Mouse (Mus musculus) kidney, postnatal 10 days (tissue): ENCODE results near the gene Arfgef2.

Experiments
- DNase-seq: peaks from one replicate; pipeline ENCODE4 v3.0.0; 2021; ENCODE audit warnings: mixed read lengths

Arfgef2 gene

GRCm38 (mm10) chr2:166805250-166806172 is at the start of gene Arfgef2:
Gene Arfgef2, plus strand, starts transcription at chr2:166805588.
- DNase-seq: peak; percentile 95

GRCm38 (mm10) chr2:166757969-166758368 is 47.4 kb upstream of the Arfgef2 start:
- DNase-seq: no peak

DNA sequence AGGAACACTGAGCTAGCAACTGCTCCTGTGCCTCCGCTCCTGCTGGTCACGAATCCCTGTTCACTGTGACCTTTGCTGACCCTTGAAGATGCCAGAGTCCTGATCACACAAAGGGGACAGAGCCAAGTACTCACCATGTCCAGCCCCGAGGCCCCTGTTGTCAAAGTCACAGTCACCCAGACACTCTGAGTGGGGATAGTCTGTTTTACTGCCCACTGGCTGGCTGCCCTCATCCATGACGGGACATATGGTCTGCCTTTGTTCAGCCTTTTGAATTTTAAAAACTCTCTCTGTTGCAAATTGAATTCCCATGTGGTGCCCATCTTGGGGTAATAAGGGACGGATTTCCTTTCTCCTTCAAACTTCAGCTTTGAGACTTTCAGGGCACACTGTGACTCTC is 41.3 kb upstream of the Arfgef2 start:
- DNase-seq: no peak

DNA sequence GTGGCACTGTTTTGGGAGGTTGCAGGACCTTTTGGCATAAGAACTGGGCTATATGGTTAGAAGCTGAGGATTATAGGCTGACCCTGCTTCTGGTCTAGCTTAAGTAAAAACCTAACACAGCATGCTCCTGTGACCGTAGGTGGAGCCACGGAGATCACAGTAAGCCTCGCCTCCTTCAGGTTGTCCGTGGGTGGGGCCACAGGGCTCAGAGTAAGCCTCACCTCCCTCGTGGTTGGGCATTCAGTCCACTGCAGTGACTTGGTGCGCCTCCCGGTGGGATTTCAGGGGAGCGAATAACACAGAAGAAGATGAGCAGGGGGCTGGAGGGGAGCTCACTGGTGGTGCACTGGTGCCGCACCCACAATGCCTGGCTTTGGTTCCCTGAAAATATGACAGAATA is 37.8 kb upstream of the Arfgef2 start:
- DNase-seq: no peak

GRCm38 (mm10) chr2:166771396-166771795 is 34.0 kb upstream of the Arfgef2 start:
- peak; percentile 27 for DNase-seq

- DNase-seq: no peak
These were observed 31.8 kb upstream of the Arfgef2 start for GRCm38 (mm10) chr2:166773587-166773986.

DNA sequence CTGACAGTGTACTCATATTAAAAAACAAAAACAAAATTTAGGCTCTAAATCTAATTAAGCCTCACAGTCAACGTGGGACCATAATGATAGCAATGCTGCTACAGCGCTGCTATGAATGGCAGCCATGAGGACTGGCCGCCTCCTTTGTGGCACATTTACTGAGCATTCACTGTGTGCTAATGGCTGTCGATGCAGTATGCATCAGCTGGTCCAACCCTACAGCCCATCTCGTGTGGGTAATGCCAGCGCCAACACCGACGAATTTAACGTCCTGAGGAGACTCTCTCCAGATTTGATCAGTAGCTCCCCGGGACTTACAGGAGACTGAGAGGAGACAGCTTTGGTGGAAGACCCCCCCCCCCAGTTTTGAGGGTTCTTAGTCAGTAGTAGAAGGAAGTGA is 31.1 kb upstream of the Arfgef2 start:
- DNase-seq: no peak

- DNase-seq: no peak
These were observed 30.0 kb upstream of the Arfgef2 start for GRCm38 (mm10) chr2:166775357-166775893.

DNA sequence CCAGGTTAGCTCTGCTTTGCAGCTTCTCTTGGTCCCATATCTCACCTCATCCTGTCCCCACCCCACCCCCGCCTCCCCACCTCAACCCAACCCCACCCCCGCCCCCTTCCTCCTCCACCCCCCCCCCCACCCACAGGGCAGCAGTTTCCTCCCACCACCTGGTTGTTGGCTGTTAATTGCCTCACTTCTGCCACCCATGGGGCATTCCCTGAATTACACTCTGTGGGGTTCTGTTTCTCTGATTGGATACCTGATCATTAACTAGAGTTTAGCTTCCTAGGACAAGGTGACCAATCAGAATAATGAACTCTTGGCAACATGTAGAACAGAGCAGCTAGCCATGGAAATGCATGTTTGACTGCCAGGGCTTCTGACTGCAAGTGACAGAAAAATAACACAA is 29.1 kb upstream of the Arfgef2 start:
- peak; percentile 43 for DNase-seq

- no peak for DNase-seq
These were observed 25.4 kb upstream of the Arfgef2 start for GRCm38 (mm10) chr2:166779956-166780355.

DNA sequence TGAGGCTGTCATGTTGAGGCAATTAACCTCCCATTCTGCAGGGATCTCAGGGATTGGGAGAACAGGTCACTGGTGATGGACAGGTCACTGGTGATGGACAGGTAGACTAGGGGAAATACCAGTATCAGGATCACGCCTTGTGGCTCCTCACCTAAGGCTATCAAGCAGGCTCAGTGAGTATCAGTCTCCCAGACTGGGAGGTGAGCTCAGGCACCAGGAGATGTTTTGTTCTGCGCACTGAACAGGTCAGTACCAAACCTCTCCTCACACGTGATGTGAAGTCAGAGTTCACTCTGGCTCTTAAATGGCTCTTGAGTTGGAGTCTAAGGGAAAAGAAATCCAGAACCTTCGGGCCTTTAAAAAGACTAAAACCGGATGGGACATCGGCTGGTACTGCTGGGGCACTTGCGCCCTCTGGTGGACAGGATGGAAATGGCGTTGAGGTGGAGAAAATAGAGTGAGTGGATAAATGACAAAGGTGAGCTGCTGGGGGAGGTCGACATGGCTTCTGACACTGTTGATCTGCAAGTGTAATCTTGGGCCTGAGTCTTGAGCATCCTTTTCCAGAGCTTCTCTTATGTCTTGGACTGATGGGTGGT is 24.3 kb upstream of the Arfgef2 start:
- DNase-seq: peak; percentile 84

DNA sequence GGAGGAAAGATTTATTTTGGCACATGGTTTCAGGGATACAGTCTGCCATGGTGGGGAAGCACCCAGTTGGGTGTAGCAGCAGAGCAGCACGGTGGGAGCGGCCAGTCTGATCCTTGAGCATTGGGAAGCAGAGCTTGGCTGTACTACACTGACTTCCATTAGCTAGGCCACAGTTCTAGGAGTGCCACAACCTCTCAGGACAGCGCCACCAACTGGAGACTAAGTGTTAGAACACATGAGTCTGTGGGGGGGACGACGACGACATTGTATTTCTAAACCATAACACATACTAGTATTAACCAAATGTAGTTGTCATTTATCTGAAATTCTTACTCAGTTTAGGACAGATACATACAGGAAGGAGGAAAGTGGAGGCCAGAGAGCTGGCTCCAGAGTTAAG is 21.0 kb upstream of the Arfgef2 start:
- no peak for DNase-seq

DNA sequence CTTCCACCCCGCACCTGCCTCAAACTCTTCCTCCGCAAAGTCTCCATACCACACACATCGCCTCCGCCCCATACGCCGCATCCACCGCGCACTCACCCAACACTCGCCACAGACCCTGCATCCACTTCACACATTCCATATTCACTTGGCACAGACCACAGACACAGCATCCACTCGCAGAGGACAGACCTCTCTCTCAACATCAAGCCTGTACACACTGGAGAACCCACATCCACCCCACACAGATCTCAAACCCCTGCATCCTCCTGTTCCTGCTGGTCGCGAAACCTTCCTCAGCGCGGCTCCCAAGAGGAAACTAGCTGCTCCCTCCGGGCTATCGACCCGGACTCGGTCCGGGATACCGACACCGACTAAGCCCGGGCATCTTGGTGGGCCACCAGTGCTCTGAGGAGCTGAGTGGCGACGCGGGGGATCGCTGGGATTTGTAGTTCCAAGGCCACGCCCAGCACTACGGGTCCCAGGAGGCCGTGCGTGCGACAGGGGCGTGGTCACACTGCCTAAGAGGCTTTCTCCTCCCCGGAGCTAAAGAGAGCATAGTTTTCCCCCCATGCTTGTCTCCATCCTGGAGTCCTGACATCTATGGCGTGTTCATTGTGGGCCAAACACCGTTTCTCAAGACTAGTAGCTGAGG is 18.9 kb upstream of the Arfgef2 start:
- DNase-seq: peak; percentile 94

- DNase-seq: no peak
These were observed 13.7 kb upstream of the Arfgef2 start for GRCm38 (mm10) chr2:166791738-166792137.

DNA sequence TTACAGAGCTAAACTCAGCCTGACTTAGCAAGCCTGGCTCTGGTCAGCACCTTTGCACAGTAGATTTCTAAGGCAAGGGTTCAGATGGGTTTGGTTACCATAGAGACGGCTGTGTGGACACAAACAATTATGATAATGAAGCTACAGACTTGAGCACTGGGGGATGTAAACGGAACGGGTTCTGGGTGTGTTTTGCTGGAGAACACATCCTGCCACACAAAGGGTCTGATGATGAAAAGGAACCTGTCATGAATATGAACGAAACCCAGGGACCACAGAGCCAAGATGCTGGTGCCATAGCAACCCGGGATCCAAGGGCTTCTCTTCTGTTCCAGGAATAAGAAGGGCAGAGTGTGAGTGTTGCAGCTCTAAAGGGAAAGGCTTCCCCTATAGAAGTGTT is 13.0 kb upstream of the Arfgef2 start, which contains the start of gene Trp53rkb:
Gene Trp53rkb, plus strand, starts transcription at position 177 of the 400 bp plus-strand sequence.
- DNase-seq: no peak

GRCm38 (mm10) chr2:166793542-166794214 is 11.7 kb upstream of the Arfgef2 start:
- peak; percentile 90 for DNase-seq

DNA sequence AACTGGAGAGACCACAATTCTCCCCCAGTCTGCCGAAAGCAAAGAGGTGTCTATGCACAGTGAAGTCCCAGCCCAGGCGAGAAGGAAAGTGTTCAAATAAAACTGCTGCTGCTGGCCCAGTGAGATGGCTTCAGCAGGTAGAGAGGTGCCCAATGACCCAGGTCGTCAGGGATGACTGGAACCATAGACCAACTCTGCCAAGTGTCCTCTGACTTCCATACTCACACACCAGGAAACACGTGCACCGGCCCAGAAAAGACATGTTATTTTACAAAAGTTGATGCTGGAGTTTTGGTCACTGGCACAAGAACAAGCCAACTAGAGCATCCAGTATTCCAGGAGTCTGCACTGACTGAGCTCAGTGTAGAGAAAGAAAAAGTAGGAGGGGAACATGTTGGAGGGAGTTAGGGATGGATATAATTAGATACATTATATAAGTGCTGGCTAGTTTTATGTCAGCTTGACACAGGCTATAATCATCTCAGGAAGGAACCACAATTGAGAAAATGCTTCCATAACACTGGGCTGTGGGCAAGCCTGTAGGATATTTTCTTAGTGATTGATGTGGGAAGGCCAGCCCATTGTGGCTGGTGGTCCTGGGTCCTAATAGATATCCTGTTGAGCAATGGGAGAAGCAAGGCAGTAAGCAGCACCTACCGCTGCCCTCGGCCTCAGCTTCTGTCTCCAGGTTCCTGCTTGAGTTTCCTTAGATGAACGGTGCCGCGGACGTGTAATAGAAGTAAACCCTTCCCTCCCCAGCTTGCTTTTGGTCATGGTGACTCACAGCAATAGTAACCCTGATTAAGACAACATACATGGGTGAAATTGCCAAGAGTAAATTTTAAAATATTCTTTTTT is 5.5 kb upstream of the Arfgef2 start:
- no peak for DNase-seq

DNA sequence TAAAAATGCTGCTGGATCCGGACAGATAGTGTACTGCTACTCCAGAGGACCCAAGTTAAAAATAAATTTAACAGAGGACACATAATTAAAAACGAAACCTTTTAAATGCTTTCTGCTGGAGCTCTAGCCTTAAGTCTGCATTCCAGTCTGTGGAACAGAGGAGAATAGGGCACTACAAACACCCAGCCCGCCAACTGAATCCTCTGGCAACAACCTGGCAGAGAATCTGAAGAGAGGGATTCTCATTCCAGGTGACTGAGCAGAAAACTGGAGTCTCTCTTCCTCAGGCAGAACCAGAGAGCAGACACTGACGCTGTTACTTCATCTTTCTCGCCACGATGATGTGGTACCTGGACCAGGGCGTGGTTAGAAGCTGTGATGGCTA is 4.9 kb upstream of the Arfgef2 start:
- DNase-seq: no peak

- DNase-seq: no peak
These were observed 4.0 kb upstream of the Arfgef2 start for GRCm38 (mm10) chr2:166801436-166801835.

GRCm38 (mm10) chr2:166803298-166803697 is 2.1 kb upstream of the Arfgef2 start:
- DNase-seq: no peak

- DNase-seq: no peak
These were observed 851 bp downstream of the Arfgef2 start for GRCm38 (mm10) chr2:166806173-166806705.

- DNase-seq: no peak
These were observed 1.4 kb downstream of the Arfgef2 start for GRCm38 (mm10) chr2:166806813-166807212.
